Mouse (Mus musculus) liver, embryonic 14.5 days (tissue): ENCODE results near the gene Bet1. TPM values are rescaled to one million over a fixed set of nuclear protein-coding genes. Genes with fewer than 3 reads are reported as not detected.

Experiments
- ATAC-seq: fragments of 200-750 bp; cut with Nextera tagmentation; 2 replicates; pipeline ENCODE4 v1.8.0; 2017; ENCODE audit warnings: moderate number of reproducible peaks, mild to moderate bottlenecking, moderate library complexity; ENCODE audit not compliant: insufficient read depth
- DNase-seq, 3 experiments: peaks; one replicate each; pipeline ENCODE4 v3.0.0-alpha.2; 2012 to 2013; ENCODE audit warnings: low read depth in 3 of 3, low spot score in 3 of 3
- H3K27ac ChIP-seq: fragments of 300-500 bp; sonication (generic); 2 replicates; pipeline ENCODE4 v1.5.1; 2014; ENCODE audit warnings: moderate library complexity, mild to moderate bottlenecking, control low read depth, inconsistent platforms
- H3K27me3 ChIP-seq: fragments of 300-500 bp; sonication (generic); 2 replicates; pipeline ENCODE4 v1.6.1; 2014; ENCODE audit warnings: mild to moderate bottlenecking, low read length, moderate library complexity; ENCODE audit not compliant: control insufficient read depth, insufficient read depth
- H3K36me3 ChIP-seq: fragments of 300-500 bp; sonication (generic); replicated peaks from 2 replicates; pipeline ENCODE4 v1.6.1; 2014; ENCODE audit warnings: low read depth; ENCODE audit not compliant: control insufficient read depth, insufficient read depth
- H3K4me1 ChIP-seq, 2 experiments: fragments of 200-500 bp in 1 of 2; fragments of 300-500 bp in 1 of 2; sonication (generic) in 1 of 2; replicated peaks; 2 replicates each; pipeline ENCODE4 v1.6.1; 2012 to 2014; ENCODE audit warnings: antibody characterized with exemption in 1 of 2, inconsistent platforms in 1 of 2, low read length in 1 of 2; ENCODE audit not compliant: control insufficient read depth in 2 of 2, insufficient read depth in 2 of 2
- H3K4me2 ChIP-seq: fragments of 300-500 bp; sonication (generic); 2 replicates; pipeline ENCODE4 v1.6.1; 2014; ENCODE audit warnings: low read depth, mild to moderate bottlenecking, control low read depth, moderate library complexity
- H3K4me3 ChIP-seq, 2 experiments: fragments of 200-500 bp in 1 of 2; fragments of 300-500 bp in 1 of 2; sonication (generic) in 1 of 2; 2 replicates each; pipeline ENCODE4 v1.5.1; 2012 to 2014; ENCODE audit warnings: low read depth in 2 of 2, low read length in 2 of 2, mild to moderate bottlenecking in 2 of 2, control low read depth in 1 of 2, inconsistent platforms in 1 of 2, moderate library complexity in 1 of 2; ENCODE audit not compliant: insufficient read depth in 1 of 2
- H3K9ac ChIP-seq: fragments of 300-500 bp; sonication (generic); replicated peaks from 2 replicates; pipeline ENCODE4 v1.6.1; 2014; ENCODE audit warnings: mild to moderate bottlenecking, control low read depth, moderate library complexity
- H3K9me3 ChIP-seq: fragments of 300-500 bp; sonication (generic); 2 replicates; pipeline ENCODE4 v1.6.1; 2016; ENCODE audit warnings: low read length, mixed read lengths; ENCODE audit not compliant: control insufficient read depth
- CTCF ChIP-seq: IDR thresholded peaks from 2 replicates; pipeline ENCODE4 v1.5.1; 2016; ENCODE audit warnings: antibody characterized with exemption, low read depth, control low read depth
- EP300 ChIP-seq: IDR thresholded peaks from 2 replicates; pipeline ENCODE4 v1.6.1; 2016; ENCODE audit warnings: antibody characterized with exemption, low read depth
- WGBS: fragments of 180-500 bp; shearing (Covaris S2); extraction: QIAGEN DNeasy Blood & Tissue Kit; methylation state at CpG from one replicate; pipeline ENCODE4 v1.1.7; 2014; ENCODE audit not compliant: insufficient replicate concordance; 5-methylcytosine and 5-hydroxymethylcytosine counted together
- polyA plus RNA-seq, 2 experiments: library from polyadenylated mRNA; depleted of rRNA in 1 of 2; stranded (reverse) in 1 of 2; unstranded in 1 of 2; fragments of >200 nt; fragmentation: Nextera tagmentation in 1 of 2; extraction: Ambion mirVana in 1 of 2; gene quantifications; 2 replicates each; pipeline versions ENCODE4 v1.2.1 to v1.2.3; 2012 to 2014

Gene Bet1
- polyA plus RNA-seq, 2 experiments, result 17.7 to 38.2 TPM

DNA sequence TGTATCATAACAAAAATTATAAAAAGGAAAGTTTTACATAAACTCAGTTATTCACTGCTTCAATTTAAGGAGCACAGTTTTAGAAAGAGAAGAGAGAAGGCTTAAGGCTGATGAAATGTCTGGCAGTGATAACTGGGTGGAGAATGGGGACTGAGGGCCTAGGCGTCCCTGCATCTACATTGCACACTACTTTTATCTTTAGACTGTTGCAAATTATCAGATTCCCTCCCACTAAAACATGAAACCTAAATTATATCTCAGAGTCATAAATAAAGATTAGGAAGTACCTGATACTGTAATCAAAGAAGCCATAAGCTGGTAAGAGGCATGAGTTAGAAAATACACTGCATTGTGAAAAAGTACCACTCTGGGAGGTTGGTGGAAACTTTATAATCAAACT lies 45.0 kb downstream of the Bet1 start:
- H3K27ac ChIP-seq, result no peak overlapping the region
- H3K9ac ChIP-seq, result no peak overlapping the region
- TF ChIP-seq EP300 (no peak), CTCF (no peak)
- H3K4me3 ChIP-seq, result no peak overlapping the region
- no peaks in the 10 kb centered on the region for H3K36me3 ChIP-seq
- no peaks in the 10 kb centered on the region for H3K4me1 ChIP-seq
- WGBS, result 30% methylated on average over 1 of the region's 1 CpGs
- no peak overlapping the region for H3K4me2 ChIP-seq
- no peak for ATAC-seq
- no peaks in the 10 kb centered on the region for H3K9me3 ChIP-seq
- DNase-seq, result no peak
- no peaks in the 10 kb centered on the region for H3K27me3 ChIP-seq

DNA sequence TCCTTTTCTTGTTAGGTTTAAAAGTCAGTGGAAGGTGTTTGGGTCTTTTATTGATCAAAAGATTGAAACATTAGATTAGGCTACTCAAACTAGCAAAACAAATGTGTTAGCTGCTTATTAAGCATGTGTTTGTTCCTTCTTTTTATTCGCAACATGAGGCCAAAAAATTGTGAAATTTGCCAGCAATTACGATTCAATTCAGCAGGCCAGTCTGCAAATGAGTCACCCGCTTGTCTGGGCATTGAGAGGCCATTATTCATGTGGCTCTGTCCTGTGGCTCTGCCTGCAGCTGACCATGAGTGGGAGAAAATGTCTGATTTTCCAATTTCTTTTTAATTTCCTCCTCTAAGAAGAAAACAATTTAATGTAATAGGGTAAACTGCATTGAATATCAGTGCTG lies 55.8 kb downstream of the Bet1 start:
- Histone ChIP-seq H3K36me3 (no peaks in the 10 kb centered on the region), H3K4me2 (no peak overlapping the region), H3K27ac (no peak overlapping the region), H3K9ac (no peak overlapping the region), H3K27me3 (no peaks in the 10 kb centered on the region), H3K9me3 (no peaks in the 10 kb centered on the region), H3K4me3 (no peak overlapping the region), H3K4me1 (no peaks in the 10 kb centered on the region)
- TF ChIP-seq CTCF, result no peak
- no peak for TF ChIP-seq EP300
- DNase-seq, result no peak
- ATAC-seq, result no peak
- WGBS, result 62% methylated on average over 3 of the region's 3 CpGs

Other genes with a start within 250 kb of the Bet1 start
- 19.1 and 19.9 TPM in 2 replicates for gene Tfpi2, start 98.1 kb downstream of the Bet1 start, polyA plus RNA-seq (2012; rRNA removed)
- gene Tfpi2, start 98.1 kb downstream of the Bet1 start, polyA plus RNA-seq (2014; fragmentation: Nextera tagmentation; extraction: Ambion mirVana), result 18.8 and 19.3 TPM in 2 replicates
- 0.02 TPM in 1 of 2 replicates, not detected in the other for gene Gngt1, start 93.2 kb downstream of the Bet1 start, polyA plus RNA-seq (2012; rRNA removed)
- 0.11 TPM in 1 of 2 replicates, not detected in the other for gene Gngt1, start 93.2 kb downstream of the Bet1 start, polyA plus RNA-seq (2014; fragmentation: Nextera tagmentation; extraction: Ambion mirVana)
- 4.5 and 6.9 TPM in 2 replicates for gene Gng11, start 83.1 kb downstream of the Bet1 start, polyA plus RNA-seq (2012; rRNA removed)
- gene Gng11, start 83.1 kb downstream of the Bet1 start, polyA plus RNA-seq (2014; fragmentation: Nextera tagmentation; extraction: Ambion mirVana), result 22.9 and 23.5 TPM in 2 replicates